In genomic region chr2:6403375-6403774, GRCm38 (mm10) we compare ENCODE assay signal across 8 mouse cellular contexts.
DNase-seq lines count a peak whose midpoint lies in the region; ATAC-seq and TF ChIP-seq lines count a peak whose summit lies in the region.

No protein-coding gene starts in this region.

- 0 out of 2 replicates have a peak overlapping the region, but pooled peaks have one; percentile 48 for H3K27ac ChIP-seq in hindbrain, embryonic 12.5 days
- no peak overlapping the region for H3K27ac ChIP-seq in small intestine, adult 2 months (ENCODE audit: insufficient read depth, low read depth, low read length)

- no peaks in the 10 kb centered on the region for H3K36me3 ChIP-seq in hindbrain, embryonic 12.5 days
- H3K36me3 ChIP-seq in small intestine, adult 2 months (ENCODE audit: control insufficient read depth, insufficient read depth, low read length): no peaks in the 10 kb centered on the region

- peak; percentile 56 for ATAC-seq in hindbrain, embryonic 12.5 days (ENCODE audit: low FRiP score)
- no peak for ATAC-seq in activated CD4-positive, CD25-positive, alpha-beta regulatory T cell, adult 4 months

- no peak overlapping the region for H3K4me3 ChIP-seq in lung, adult 2 months (replicated peaks; ENCODE audit: extremely low read depth, low read depth, low read length)
- H3K4me3 ChIP-seq in hindbrain, embryonic 12.5 days: no peak overlapping the region
- no peak overlapping the region for H3K4me3 ChIP-seq in small intestine, adult 2 months (ENCODE audit: low read depth, low read length)

- no peak for DNase-seq in lung, adult 2 months
- DNase-seq in lung, postnatal 4 days: no peak
- DNase-seq in liver: peak; percentile 56
- no peak for DNase-seq in ovary, postnatal 36 days (ENCODE audit: low spot score)
- DNase-seq in left cerebral cortex, adult 9 months (ENCODE audit: low spot score in 2 of 2): no peak

- peak; percentile 37; the same call in 1 of the 2 replicates for TF ChIP-seq CTCF in lung, adult 2 months (IDR thresholded peaks at IDR 0.05; ENCODE audit: insufficient read depth, low read length)
- peak; percentile 35; the same call in 1 of the 2 replicates for TF ChIP-seq CTCF in small intestine, adult 2 months (IDR thresholded peaks at IDR 0.05; ENCODE audit: extremely low read depth, insufficient read length, insufficient replicate concordance, low read depth, low read length)

- no peak overlapping the region for H3K9ac ChIP-seq in hindbrain, embryonic 12.5 days

- peaks cover 6% of the 10 kb centered on the region for H3K4me1 ChIP-seq in lung, adult 2 months (ENCODE audit: control insufficient read depth, insufficient read depth, low read length)
- H3K4me1 ChIP-seq in hindbrain, embryonic 12.5 days: peaks cover 23% of the 10 kb centered on the region
- H3K4me1 ChIP-seq in small intestine, adult 2 months (ENCODE audit: control insufficient read depth, insufficient read depth, insufficient read length, low read length): peaks cover 7% of the 10 kb centered on the region; the same call in 1 of the 2 replicates

- WGBS in lung, adult 2 months: 65% methylated on average over 11 of the region's 11 CpGs
- WGBS in hindbrain, embryonic 12.5 days: 9% methylated on average over 11 of the region's 11 CpGs
- 38% methylated on average over 11 of the region's 11 CpGs for WGBS in small intestine, adult 2 months

- 0 out of 2 replicates have a peak overlapping the region, but pooled peaks have one; percentile 17 for H3K4me2 ChIP-seq in hindbrain, embryonic 12.5 days (replicated peaks)

- no peaks in the 10 kb centered on the region for H3K9me3 ChIP-seq in hindbrain, embryonic 12.5 days (replicated peaks)

- TF ChIP-seq POLR2A in lung, adult 2 months (IDR thresholded peaks at IDR 0.05; ENCODE audit: borderline replicate concordance, extremely low read depth, low read depth, low read length): no peak
- TF ChIP-seq POLR2A in small intestine, adult 2 months (IDR thresholded peaks at IDR 0.05; ENCODE audit: low read depth, low read length): no peak

- H3K27me3 ChIP-seq in hindbrain, embryonic 12.5 days: no peaks in the 10 kb centered on the region
- H3K27me3 ChIP-seq in small intestine, adult 2 months (ENCODE audit: control insufficient read depth, insufficient read depth, low read length): no peaks in the 10 kb centered on the region
